Mouse (Mus musculus) testis, adult 2 months (tissue): Measurements from ENCODE around the gene Chrne. TPM values are rescaled to one million over a fixed set of nuclear protein-coding genes. Genes with fewer than 3 reads are reported as not detected.
"Not testable (repeated sequence)": the region's sequence is repeated elsewhere in the genome, so short reads cannot be mapped to it uniquely, and the experiment has no call there.

Experiments used
- H3K27ac ChIP-seq: fragments of 200-500 bp; 2 replicates; pipeline ENCODE4 v1.5.1; 2012; ENCODE audit warnings: low read depth, low read length; ENCODE audit not compliant: control insufficient read depth, insufficient read depth
- H3K27me3 ChIP-seq: fragments of 200-500 bp; 2 replicates; pipeline ENCODE4 v1.6.1; 2012; ENCODE audit warnings: mild to moderate bottlenecking, low read length, moderate library complexity; ENCODE audit not compliant: control insufficient read depth, insufficient read depth
- H3K36me3 ChIP-seq: fragments of 200-500 bp; 2 replicates; pipeline ENCODE4 v1.6.1; 2012; ENCODE audit warnings: mild to moderate bottlenecking, low read length; ENCODE audit not compliant: control insufficient read depth, insufficient read depth
- H3K4me1 ChIP-seq: fragments of 200-500 bp; 2 replicates; pipeline ENCODE4 v1.6.1; 2012; ENCODE audit warnings: low read length; ENCODE audit not compliant: control insufficient read depth, insufficient read depth
- H3K4me3 ChIP-seq: fragments of 200-500 bp; 2 replicates; pipeline ENCODE4 v1.5.1; 2012; ENCODE audit warnings: low read depth, mild to moderate bottlenecking, low read length, moderate library complexity, mixed read lengths; ENCODE audit not compliant: control insufficient read depth
- CTCF ChIP-seq: fragments of 200-500 bp; IDR thresholded peaks from 2 replicates; pipeline ENCODE4 v1.5.1; 2012; ENCODE audit warnings: low read depth, mild to moderate bottlenecking, inconsistent platforms, low read length, moderate library complexity; ENCODE audit not compliant: control insufficient read depth, insufficient read depth, insufficient replicate concordance
- POLR2A ChIP-seq: fragments of 200-500 bp; IDR thresholded peaks from 2 replicates; pipeline ENCODE4 v1.6.1; 2012; ENCODE audit warnings: low read depth, mild to moderate bottlenecking, inconsistent platforms, low read length, moderate library complexity; ENCODE audit not compliant: control insufficient read depth
- polyA plus RNA-seq: library from polyadenylated mRNA; depleted of rRNA; stranded (reverse); fragments of >200 nt; gene quantifications from 2 replicates; pipeline ENCODE4 v1.2.3, GENCODE M21; 2012; rRNA removed

Chrne gene
- polyA plus RNA-seq, 1 experiment: 243 TPM

DNA sequence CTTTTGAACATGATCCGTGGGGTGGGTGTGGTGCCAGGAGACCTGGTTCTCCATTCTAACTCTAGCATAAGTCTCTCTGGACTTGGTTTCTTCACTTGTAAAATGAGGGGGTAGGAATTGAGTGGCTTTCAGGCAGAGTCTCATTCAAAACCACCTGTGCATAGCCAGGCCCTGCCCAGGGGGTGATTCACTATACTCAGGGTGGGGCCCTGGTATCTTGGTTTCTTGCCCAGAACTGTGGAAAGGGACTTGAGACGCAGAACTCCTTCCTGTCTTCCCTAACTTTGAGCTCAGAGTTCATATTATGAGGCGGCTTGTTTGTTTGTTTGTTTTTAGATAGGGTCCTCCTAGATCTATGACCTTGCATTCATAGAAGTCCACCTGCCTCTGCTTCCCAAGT lies 41.8 kb downstream of the Chrne start:
- Histone ChIP-seq H3K27me3 (no peaks in the 10 kb centered on the region), H3K4me3 (no peak overlapping the region), H3K36me3 (no peaks in the 10 kb centered on the region), H3K4me1 (no peaks in the 10 kb centered on the region), H3K27ac (no peak overlapping the region)
- TF ChIP-seq POLR2A (no peak), CTCF (no peak)

DNA sequence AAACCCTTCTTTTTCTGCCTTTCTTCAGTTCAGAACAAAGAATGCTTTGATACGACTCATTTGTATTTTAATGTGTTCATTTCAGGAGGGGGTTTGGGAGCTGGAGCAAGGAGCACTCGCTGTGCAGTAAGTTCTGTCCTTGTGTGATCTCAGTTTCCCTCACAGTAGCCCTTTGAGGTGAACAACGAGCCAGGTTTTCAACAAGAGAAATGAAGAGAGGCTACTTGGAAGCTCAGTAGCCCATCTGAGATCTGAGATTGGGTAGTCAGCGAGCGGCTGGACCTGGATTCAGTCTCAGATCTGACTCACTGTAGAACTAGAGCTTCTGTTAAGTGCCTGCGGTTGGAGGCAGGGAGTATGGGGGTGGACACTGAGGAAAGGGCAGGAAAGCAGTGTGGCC lies 45.1 kb downstream of the Chrne start:
- Histone ChIP-seq H3K27me3 (no peaks in the 10 kb centered on the region), H3K27ac (no peak overlapping the region), H3K4me1 (no peaks in the 10 kb centered on the region), H3K4me3 (no peak overlapping the region), H3K36me3 (no peaks in the 10 kb centered on the region)
- no peak for TF ChIP-seq CTCF
- TF ChIP-seq POLR2A: no peak

DNA sequence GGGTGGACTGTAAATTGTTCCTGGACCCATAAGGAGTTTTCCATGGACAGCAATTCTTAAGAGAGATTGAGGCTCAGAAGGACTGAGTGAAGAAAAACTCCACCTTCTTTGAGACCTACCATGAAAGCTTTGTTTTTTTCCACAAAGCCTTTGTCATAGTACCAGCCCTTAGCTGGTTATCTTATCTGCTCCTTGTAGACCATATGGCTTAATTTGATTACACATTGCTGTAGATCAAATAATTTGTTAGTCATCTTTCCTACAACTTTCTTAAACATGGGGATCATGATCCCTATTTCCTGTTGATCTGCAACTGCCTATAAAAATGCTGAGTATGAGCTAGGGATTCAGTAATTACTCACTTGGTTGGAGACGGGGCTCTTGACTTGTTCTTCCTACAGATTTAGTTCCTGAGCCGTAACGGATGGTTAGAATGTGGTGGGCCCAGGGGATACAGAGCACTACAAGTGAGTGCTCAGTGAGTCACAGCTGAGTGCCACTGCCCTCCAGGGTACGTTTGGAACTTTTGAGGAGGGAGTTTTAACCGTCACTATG lies 46.6 kb downstream of the Chrne start:
- no peak overlapping the region for H3K4me3 ChIP-seq
- no peaks in the 10 kb centered on the region for H3K27me3 ChIP-seq
- H3K36me3 ChIP-seq: no peaks in the 10 kb centered on the region
- TF ChIP-seq CTCF (no peak), POLR2A (no peak)
- H3K27ac ChIP-seq: no peak overlapping the region
- no peaks in the 10 kb centered on the region for H3K4me1 ChIP-seq

DNA sequence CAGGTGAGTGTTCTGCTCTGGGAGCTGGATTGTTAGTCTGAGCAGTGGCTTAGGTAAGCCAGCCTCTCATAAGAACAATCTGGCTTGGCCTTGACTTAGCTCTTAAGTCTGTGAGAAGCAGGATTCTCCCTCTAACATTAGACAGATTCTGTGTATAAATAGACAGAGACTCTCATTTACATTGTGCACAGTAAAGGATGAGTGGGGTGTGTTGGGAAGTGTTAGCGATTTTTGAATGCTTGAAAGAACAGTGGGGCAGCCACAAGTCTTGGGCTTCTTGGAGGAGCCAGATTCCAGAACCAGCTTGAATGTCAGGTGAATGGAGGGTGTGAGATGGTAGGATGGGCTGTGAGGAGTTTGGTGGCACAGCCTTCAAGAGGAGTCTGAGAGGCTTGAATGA lies 47.4 kb downstream of the Chrne start:
- no peak overlapping the region for H3K27ac ChIP-seq
- H3K36me3 ChIP-seq: no peaks in the 10 kb centered on the region
- no peaks in the 10 kb centered on the region for H3K27me3 ChIP-seq
- H3K4me3 ChIP-seq: no peak overlapping the region
- TF ChIP-seq CTCF: no peak
- no peak for TF ChIP-seq POLR2A
- H3K4me1 ChIP-seq: no peaks in the 10 kb centered on the region

DNA sequence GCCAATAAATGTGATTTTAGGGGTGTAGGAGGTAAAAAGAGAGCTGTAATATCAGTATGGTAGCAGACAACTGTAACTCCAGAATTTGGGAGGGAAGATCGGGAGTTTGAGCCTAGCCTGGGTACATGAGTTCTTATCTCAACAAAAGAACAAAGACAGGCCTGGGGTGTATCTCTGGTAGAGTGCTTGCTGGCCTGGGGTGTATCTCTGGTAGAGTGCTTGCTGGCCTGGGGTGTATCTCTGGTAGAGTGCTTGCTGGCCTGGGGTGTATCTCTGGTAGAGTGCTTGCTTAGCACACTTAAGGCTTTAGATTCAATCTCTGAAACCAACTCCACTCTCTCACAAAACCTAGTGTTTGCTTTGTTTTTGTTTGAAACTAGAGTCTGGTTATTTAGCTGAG lies 48.4 kb downstream of the Chrne start:
- not testable (repeated sequence) for H3K36me3 ChIP-seq, H3K27ac ChIP-seq, H3K27me3 ChIP-seq, H3K4me1 ChIP-seq, H3K4me3 ChIP-seq

DNA sequence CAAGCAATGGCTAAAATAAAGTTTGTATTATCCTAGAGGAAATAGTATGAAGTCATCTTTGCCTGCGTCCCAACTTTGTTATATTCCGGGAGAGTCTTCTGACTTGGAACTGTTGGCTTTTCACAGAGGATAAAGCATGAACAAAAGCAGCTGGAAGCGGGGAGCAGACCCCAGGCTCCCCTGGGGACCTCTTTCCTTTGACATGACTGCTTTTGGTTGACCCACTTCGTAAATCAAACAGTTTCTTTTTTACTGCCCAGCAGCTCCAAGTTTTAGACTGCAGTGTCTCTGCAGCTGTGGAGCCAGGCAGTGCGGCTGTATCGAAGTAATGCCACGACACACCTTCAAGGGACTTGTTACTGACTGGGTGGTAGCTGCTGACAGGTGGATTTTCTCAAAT lies 52.4 kb downstream of the Chrne start:
- no peak overlapping the region for H3K27ac ChIP-seq
- no peaks in the 10 kb centered on the region for H3K36me3 ChIP-seq
- no peaks in the 10 kb centered on the region for H3K27me3 ChIP-seq
- H3K4me1 ChIP-seq: peaks cover 14% of the 10 kb centered on the region
- H3K4me3 ChIP-seq: no peak overlapping the region
- TF ChIP-seq POLR2A: no peak
- no peak for TF ChIP-seq CTCF

Other genes starting within 250 kb of the Chrne start
- gene Pelp1, start 209.2 kb downstream of the Chrne start, polyA plus RNA-seq: 36.7 and 38.4 TPM in 2 replicates
- gene Arrb2, start 186.6 kb downstream of the Chrne start, polyA plus RNA-seq: 8.9 and 10.6 TPM in 2 replicates
- gene Med11, start 167.3 kb downstream of the Chrne start, polyA plus RNA-seq: 8.3 and 10.2 TPM in 2 replicates
- 186 and 201 TPM in 2 replicates for gene Zmynd15, start 159.8 kb downstream of the Chrne start, polyA plus RNA-seq
- gene Cxcl16, start 159.2 kb downstream of the Chrne start, polyA plus RNA-seq: 3.2 and 3.9 TPM in 2 replicates
- gene Tm4sf5, start 114.0 kb downstream of the Chrne start, polyA plus RNA-seq: 1.2 TPM in 2 replicates
- gene Vmo1, start 104.6 kb downstream of the Chrne start, polyA plus RNA-seq: 0.30 and 0.36 TPM in 2 replicates
- gene Gltpd2, start 100.0 kb downstream of the Chrne start, polyA plus RNA-seq: not detected in 2 replicates
- 385 and 389 TPM in 2 replicates for gene Psmb6, start 93.8 kb downstream of the Chrne start, polyA plus RNA-seq
- gene Gm40193, start 86.3 kb downstream of the Chrne start, polyA plus RNA-seq: not detected in 2 replicates
- gene Pld2, start 79.2 kb downstream of the Chrne start, polyA plus RNA-seq: 1.2 and 2.0 TPM in 2 replicates
- gene Mink1, start 56.3 kb downstream of the Chrne start, polyA plus RNA-seq: 18.4 and 23.0 TPM in 2 replicates
- 770 and 775 TPM in 2 replicates for gene 4930544D05Rik, start 3.4 kb downstream of the Chrne start, polyA plus RNA-seq
- 0.13 and 0.19 TPM in 2 replicates for gene Gp1ba, start 19.9 kb upstream of the Chrne start, polyA plus RNA-seq
- 77.6 and 77.8 TPM in 2 replicates for gene Rnf167, start 28.0 kb upstream of the Chrne start, polyA plus RNA-seq
- 27.2 and 29.4 TPM in 2 replicates for gene Slc25a11, start 28.3 kb upstream of the Chrne start, polyA plus RNA-seq
- gene Pfn1, start 35.4 kb upstream of the Chrne start, polyA plus RNA-seq: 113 and 158 TPM in 2 replicates
- gene Eno3, start 38.0 kb upstream of the Chrne start, polyA plus RNA-seq: 85.9 and 101 TPM in 2 replicates
- gene Spag7, start 50.2 kb upstream of the Chrne start, polyA plus RNA-seq: 44.5 and 47.9 TPM in 2 replicates
- gene Camta2, start 68.9 kb upstream of the Chrne start, polyA plus RNA-seq: 10.3 and 10.6 TPM in 2 replicates
- gene Inca1, start 80.9 kb upstream of the Chrne start, polyA plus RNA-seq: 19.6 and 21.0 TPM in 2 replicates
- 5.7 and 6.6 TPM in 2 replicates for gene Kif1c, start 81.3 kb upstream of the Chrne start, polyA plus RNA-seq
- 1.2 TPM in 2 replicates for gene Zfp3, start 145.0 kb upstream of the Chrne start, polyA plus RNA-seq
- gene Scimp, start 193.4 kb upstream of the Chrne start, polyA plus RNA-seq: 0.13 and 0.16 TPM in 2 replicates
- 2.8 and 3.4 TPM in 2 replicates for gene Rabep1, start 225.6 kb upstream of the Chrne start, polyA plus RNA-seq